Mouse (Mus musculus) heart, postnatal 14 days (tissue): ENCODE results near the gene Gabarapl1. TPM values are rescaled to one million over a fixed set of nuclear protein-coding genes. Genes with fewer than 3 reads are reported as not detected.

Experiments used
- total RNA-seq, 2 experiments: library from RNA; stranded (reverse); gene quantifications; 2 replicates each; pipeline ENCODE4 v1.2.3; 2021

Gene Gabarapl1
- total RNA-seq, 2 experiments from 2014 or later = 79.8 to 85.9 TPM

Other genes with a start within 250 kb of the Gabarapl1 start
- not detected for gene 4922502D21Rik, start 201.4 kb upstream of the Gabarapl1 start, total RNA-seq
- gene Clec12a, start 190.5 kb upstream of the Gabarapl1 start, total RNA-seq = under 1 TPM; 0.73 to 0.74 TPM
- gene Clec12b, start 147.3 kb upstream of the Gabarapl1 start, total RNA-seq = under 1 TPM; 0.17 to 0.22 TPM
- under 1 TPM; 0.33 to 1.00 TPM for gene Clec1b, start 135.9 kb upstream of the Gabarapl1 start, total RNA-seq
- gene Clec9a, start 124.3 kb upstream of the Gabarapl1 start, total RNA-seq = under 1 TPM in 1 of 2 experiments, not detected in 1; 0.20 TPM
- gene Clec1a, start 81.2 kb upstream of the Gabarapl1 start, total RNA-seq = 10 to 100 TPM; 15.3 to 15.9 TPM
- under 1 TPM in 1 of 2 experiments, not detected in 1; 0.12 TPM for gene Olr1, start 26.0 kb upstream of the Gabarapl1 start, total RNA-seq
- gene Tmem52b, start 20.6 kb upstream of the Gabarapl1 start, total RNA-seq = not detected
- not detected for gene Klre1, start 44.7 kb downstream of the Gabarapl1 start, total RNA-seq
- not detected for gene Klrd1, start 58.6 kb downstream of the Gabarapl1 start, total RNA-seq
- not detected for gene Klrk1, start 90.7 kb downstream of the Gabarapl1 start, total RNA-seq
- not detected for gene Klrc3, start 110.2 kb downstream of the Gabarapl1 start, total RNA-seq
- gene Klrc2, start 127.5 kb downstream of the Gabarapl1 start, total RNA-seq = not detected
- gene Klrc1, start 145.8 kb downstream of the Gabarapl1 start, total RNA-seq = not detected
- gene Klri1, start 184.0 kb downstream of the Gabarapl1 start, total RNA-seq = not detected
- gene Klri2, start 207.3 kb downstream of the Gabarapl1 start, total RNA-seq = not detected